17 mouse cellular contexts compared by ENCODE assay signal in the genomic region with DNA sequence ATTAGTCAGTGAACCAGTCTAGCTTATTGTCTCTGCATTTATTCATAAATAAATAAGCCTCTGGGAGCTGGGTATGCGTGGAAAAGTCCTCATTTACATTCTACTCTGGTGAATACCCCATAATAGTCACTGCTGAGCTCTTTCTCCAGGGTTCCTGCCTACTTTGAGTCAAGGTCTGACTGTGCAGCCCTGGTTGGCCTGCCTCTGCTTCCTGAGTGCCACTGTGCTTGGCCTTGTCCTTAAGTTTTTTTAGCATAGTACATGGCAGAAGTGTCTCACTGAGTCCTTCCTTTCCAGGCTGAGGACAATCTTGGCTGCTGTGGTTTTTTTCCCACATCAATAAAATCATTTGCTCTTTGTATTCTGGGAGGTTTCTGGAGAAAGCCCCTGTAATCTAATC. TPM values are rescaled to one million over a fixed set of nuclear protein-coding genes. Genes with fewer than 3 reads are reported as not detected.
DNase-seq lines count a peak whose midpoint lies in the region.
"Had no signal": no experiment of that assay in that cellular context is flagged by ENCODE, and none has a peak within 500 bp of the region (broad histone marks: within the 10 kb centered on the region; RNA-seq: fewer than 3 reads in every experiment).

No protein-coding gene starts in this region.

- intact Hi-C loops in heart, postnatal 25 days (cut with DNase I), result no loop called here

- DNase-seq in adrenal gland, adult (ENCODE audit: inconsistent age in 2 of 2, low spot score in 1 of 2), result peak; percentile 47 to 79
- DNase-seq in adrenal gland, adult 18-20 months (ENCODE audit: low spot score in 2 of 2), result no peak
- peak; percentile 28 for DNase-seq in heart, adult 11 months
- no peak for DNase-seq in heart, postnatal 25 days (ENCODE audit: low spot score)
- peak; percentile 11 for DNase-seq in adrenal gland, postnatal 14 days
- DNase-seq in adrenal gland, postnatal 36 days, result peak; percentile 38 to 46
- DNase-seq in cerebellum, adult 11-12 months, result no peak
- no peak for DNase-seq in lung, adult 18-20 months
- DNase-seq: B cell, adult 2 months; cerebellum, adult 11 months; cerebellum, adult 2 months; cerebellum, adult 9-10 months; cerebellum, postnatal 10 days; cerebellum, postnatal 25 days; forebrain, postnatal 0 days had no signal

RNA-seq across cellular contexts. Expression of gene Erlec1, which starts 33.5 kb away (rescaled TPM):
- 10 to 100 TPM; 50.0 to 70.6 TPM for total RNA-seq in adrenal gland, adult 18-20 months (2021)
- 10 to 100 TPM; 33.9 to 39.1 TPM for total RNA-seq in heart, postnatal 25 days (2021)
- total RNA-seq in adrenal gland, postnatal 14 days (2021), result 54.5 and 67.3 TPM in 2 replicates
- total RNA-seq in adrenal gland, postnatal 36 days (2021), result 10 to 100 TPM; 53.0 to 69.5 TPM

RNA-seq across cellular contexts. Expression of gene Asb3, which starts 35.4 kb away (rescaled TPM):
- 10 to 100 TPM; 10.6 to 11.2 TPM for total RNA-seq in adrenal gland, adult 18-20 months (2021)
- 1 to 10 TPM; 6.9 to 7.8 TPM for total RNA-seq in heart, postnatal 25 days (2021)
- total RNA-seq in adrenal gland, postnatal 14 days (2021), result 11.5 and 13.3 TPM in 2 replicates
- total RNA-seq in adrenal gland, postnatal 36 days (2021), result 10 to 100 TPM; 12.0 to 15.3 TPM

RNA-seq across cellular contexts. Expression of gene Gpr75, which starts 35.5 kb away (rescaled TPM):
- 1 to 10 TPM; 1.2 to 2.1 TPM for total RNA-seq in adrenal gland, adult 18-20 months (2021)
- total RNA-seq in heart, postnatal 25 days (2021), result under 1 TPM; 0.11 to 0.21 TPM
- total RNA-seq in adrenal gland, postnatal 14 days (2021), result 0.82 and 0.94 TPM in 2 replicates
- 1 to 10 TPM in 1 of 2 experiments, under 1 TPM in 1; 0.76 to 1.3 TPM for total RNA-seq in adrenal gland, postnatal 36 days (2021)
- total RNA-seq: CH12.LX, G1E had no signal

Comparison
In these comparisons a context has a peak if more than half of its experiments do, and no peak if none do; other contexts are left out.
1. DNase-seq: peak in adrenal gland, adult (2 of 2), heart, adult 11 months (single experiment), adrenal gland, postnatal 14 days (single experiment) and adrenal gland, postnatal 36 days (2 of 2); none in adrenal gland, adult 18-20 months (0 of 2), heart, postnatal 25 days (single experiment), cerebellum, adult 11-12 months (single experiment) and lung, adult 18-20 months (0 of 2).